Mouse (Mus musculus): ENCODE data around the gene Dpysl4.

DNA sequence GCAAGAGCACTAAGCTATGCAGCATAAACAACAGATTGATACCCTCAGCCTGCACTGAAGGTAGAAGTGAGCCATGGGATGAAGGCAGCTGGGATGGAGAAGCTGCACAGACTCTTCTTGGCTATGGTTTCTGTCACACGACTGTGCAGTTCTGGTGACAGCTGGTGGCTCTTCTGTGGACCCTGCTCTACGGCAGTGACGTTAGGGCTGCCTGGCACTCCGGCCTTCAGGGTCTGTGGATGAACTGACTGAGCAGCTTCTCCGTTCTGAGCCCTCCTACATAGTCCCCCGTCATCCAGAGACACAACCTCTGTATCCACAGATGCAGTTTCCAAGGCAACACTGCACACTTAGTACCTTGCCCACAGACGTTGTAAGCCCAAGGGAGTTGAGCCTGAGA lies 40.7 kb downstream of the Dpysl4 start:
- TF ChIP-seq CTCF (IDR thresholded peaks at IDR 0.05; ENCODE audit: control insufficient read depth, insufficient read depth, insufficient replicate concordance, low read depth, low read length) (no peak), POLR2A (IDR thresholded peaks at IDR 0.05; ENCODE audit: control insufficient read depth, low read depth, low read length) (no peak)

Data from testis, adult 2 months (tissue).